Mouse (Mus musculus) midbrain, postnatal 0 days (tissue): ENCODE results near the gene Fam155a. TPM values are rescaled to one million over a fixed set of nuclear protein-coding genes. Genes with fewer than 3 reads are reported as not detected.
A peak's percentile ranks its signal among the peaks of the same experiment; 100 is the strongest.

Source experiments
- ATAC-seq: fragments of 200-750 bp; cut with Nextera tagmentation; 2 replicates; pipeline ENCODE4 v1.8.0; 2017; ENCODE audit warnings: moderate number of reproducible peaks, mild to moderate bottlenecking, moderate TSS enrichment, moderate library complexity; ENCODE audit not compliant: low FRiP score
- DNase-seq: peaks from one replicate; pipeline ENCODE4 v3.0.0-alpha.2; 2015; ENCODE audit warnings: low spot score
- H3K27ac ChIP-seq: fragments of 300-500 bp; sonication (generic); 2 replicates; pipeline ENCODE4 v1.5.1; 2014; ENCODE audit warnings: low read depth, mild to moderate bottlenecking, low read length, mixed read lengths
- H3K27me3 ChIP-seq: fragments of 300-500 bp; sonication (generic); 2 replicates; pipeline ENCODE4 v1.6.1; 2014; ENCODE audit warnings: low read length, control low read depth, mixed read lengths; ENCODE audit not compliant: insufficient read depth
- H3K36me3 ChIP-seq: fragments of 300-500 bp; sonication (generic); 2 replicates; pipeline ENCODE4 v1.6.1; 2014; ENCODE audit warnings: low read length, control low read depth, mixed read lengths; ENCODE audit not compliant: insufficient read depth
- H3K4me1 ChIP-seq: fragments of 300-500 bp; sonication (generic); 2 replicates; pipeline ENCODE4 v1.6.1; 2014; ENCODE audit warnings: mild to moderate bottlenecking, control low read depth, antibody characterized with exemption, low read length, mixed read lengths; ENCODE audit not compliant: insufficient read depth
- H3K4me2 ChIP-seq: fragments of 300-500 bp; sonication (generic); 2 replicates; pipeline ENCODE4 v1.6.1; 2014; ENCODE audit warnings: low read depth, mild to moderate bottlenecking, low read length, mixed read lengths; ENCODE audit not compliant: poor library complexity, severe bottlenecking
- H3K4me3 ChIP-seq: fragments of 300-500 bp; sonication (generic); 2 replicates; pipeline ENCODE4 v1.5.1; 2014; ENCODE audit warnings: low read depth, mild to moderate bottlenecking, low read length, moderate library complexity
- H3K9ac ChIP-seq: fragments of 300-500 bp; sonication (generic); replicated peaks from 2 replicates; pipeline ENCODE4 v1.6.1; 2014; ENCODE audit warnings: mild to moderate bottlenecking, low read length, moderate library complexity, mixed read lengths; ENCODE audit not compliant: poor library complexity, severe bottlenecking
- H3K9me3 ChIP-seq: fragments of 300-500 bp; sonication (generic); 2 replicates; pipeline ENCODE4 v1.6.1; 2016; ENCODE audit warnings: low read length, control low read depth
- CTCF ChIP-seq: IDR thresholded peaks from 2 replicates; pipeline ENCODE4 v1.5.1; 2016; ENCODE audit warnings: antibody characterized with exemption, mild to moderate bottlenecking
- WGBS: fragments of 180-500 bp; shearing (Covaris S2); extraction: QIAGEN DNeasy Blood & Tissue Kit; methylation state at CpG from one replicate; pipeline ENCODE4 v1.1.7; 2014; 5-methylcytosine and 5-hydroxymethylcytosine counted together
- polyA plus RNA-seq: library from polyadenylated mRNA; unstranded; fragments of >200 nt; fragmentation: Nextera tagmentation; extraction: Ambion mirVana; gene quantifications from 2 replicates; pipeline ENCODE4 v1.2.1, GENCODE M21; 2015
- total RNA-seq: library from RNA; depleted of rRNA; stranded (reverse); fragments of >200 nt; gene quantifications from 2 replicates; pipeline ENCODE4 v1.2.3, GENCODE M21; 2014

The Fam155a gene
- total and polyA plus RNA-seq, 2 experiments from 2014 or later, result 39.9 to 122 TPM

GRCm38 (mm10) chr8:9581836-9582235 lies 189.1 kb downstream of the Fam155a start:
- Histone ChIP-seq H3K4me1 (no peaks in the 10 kb centered on the region), H3K27me3 (no peaks in the 10 kb centered on the region), H3K36me3 (no peaks in the 10 kb centered on the region), H3K4me3 (no peak overlapping the region), H3K4me2 (no peak overlapping the region), H3K27ac (no peak overlapping the region), H3K9ac (no peak overlapping the region), H3K9me3 (no peaks in the 10 kb centered on the region)
- no peak for TF ChIP-seq CTCF
- no peak for DNase-seq
- WGBS, result 79% methylated on average over 6 of the region's 6 CpGs
- no peak for ATAC-seq

DNA sequence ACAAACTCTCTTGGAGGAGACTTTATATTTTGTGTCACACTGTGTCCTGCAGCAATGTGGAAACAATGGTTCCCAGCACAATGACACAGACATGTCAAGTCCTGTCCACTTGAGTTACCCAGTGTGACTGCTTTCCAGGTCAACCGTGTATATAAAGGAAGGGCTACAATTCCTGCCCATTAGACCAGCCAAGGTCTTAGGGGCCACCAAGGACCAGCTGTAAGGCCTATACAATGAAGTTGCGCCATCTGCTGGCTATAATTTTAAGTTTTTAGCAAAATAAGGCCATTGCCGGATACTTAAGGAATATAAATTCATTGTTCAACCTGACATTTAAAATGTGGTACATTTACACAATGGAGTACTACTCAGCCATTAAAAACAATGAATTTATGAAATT lies 190.8 kb downstream of the Fam155a start:
- Histone ChIP-seq H3K9me3 (no peaks in the 10 kb centered on the region), H3K36me3 (no peaks in the 10 kb centered on the region), H3K4me1 (no peaks in the 10 kb centered on the region), H3K27me3 (no peaks in the 10 kb centered on the region), H3K4me3 (no peak overlapping the region), H3K9ac (no peak overlapping the region), H3K27ac (no peak overlapping the region), H3K4me2 (no peak overlapping the region)
- 29% methylated on average over 3 of the region's 3 CpGs for WGBS
- peak; percentile 54 for TF ChIP-seq CTCF
- ATAC-seq, result no peak
- DNase-seq, result peak; percentile 40

DNA sequence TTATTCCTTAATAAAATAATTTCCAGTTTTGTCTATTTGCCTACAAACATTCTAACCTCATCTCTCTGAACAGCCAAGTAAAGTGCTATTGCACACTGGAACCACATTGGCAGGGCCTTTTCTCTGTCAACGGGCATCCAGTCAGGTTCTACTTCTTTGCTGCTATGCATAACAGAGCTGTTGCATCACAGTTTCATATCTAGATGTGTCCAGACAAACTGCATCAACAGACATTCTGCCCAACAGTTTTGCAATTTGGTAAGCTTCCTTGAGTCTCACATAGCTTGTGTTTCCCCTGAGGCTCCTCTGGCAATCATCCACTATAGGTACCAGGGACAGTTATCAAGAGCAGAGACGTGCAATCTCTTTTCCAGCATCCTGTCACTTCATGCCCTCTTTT lies 199.0 kb downstream of the Fam155a start:
- H3K4me3 ChIP-seq, result no peak overlapping the region
- no peaks in the 10 kb centered on the region for H3K36me3 ChIP-seq
- H3K27me3 ChIP-seq, result no peaks in the 10 kb centered on the region
- H3K4me1 ChIP-seq, result no peaks in the 10 kb centered on the region
- no peak overlapping the region for H3K27ac ChIP-seq
- TF ChIP-seq CTCF, result no peak
- ATAC-seq (no peak), DNase-seq (no peak)
- no peak overlapping the region for H3K4me2 ChIP-seq
- H3K9ac ChIP-seq, result no peak overlapping the region
- 64% methylated on average over 2 of the region's 2 CpGs for WGBS
- no peaks in the 10 kb centered on the region for H3K9me3 ChIP-seq

GRCm38 (mm10) chr8:9569516-9570170 lies 201.3 kb downstream of the Fam155a start:
- Histone ChIP-seq H3K27me3 (no peaks in the 10 kb centered on the region), H3K4me3 (no peak overlapping the region), H3K9ac (no peak overlapping the region), H3K27ac (no peak overlapping the region), H3K36me3 (no peaks in the 10 kb centered on the region), H3K4me2 (no peak overlapping the region), H3K9me3 (no peaks in the 10 kb centered on the region), H3K4me1 (no peaks in the 10 kb centered on the region)
- WGBS, result 85% methylated on average over 4 of the region's 4 CpGs
- TF ChIP-seq CTCF, result no peak
- no peak for ATAC-seq
- DNase-seq, result peak; percentile 51

DNA sequence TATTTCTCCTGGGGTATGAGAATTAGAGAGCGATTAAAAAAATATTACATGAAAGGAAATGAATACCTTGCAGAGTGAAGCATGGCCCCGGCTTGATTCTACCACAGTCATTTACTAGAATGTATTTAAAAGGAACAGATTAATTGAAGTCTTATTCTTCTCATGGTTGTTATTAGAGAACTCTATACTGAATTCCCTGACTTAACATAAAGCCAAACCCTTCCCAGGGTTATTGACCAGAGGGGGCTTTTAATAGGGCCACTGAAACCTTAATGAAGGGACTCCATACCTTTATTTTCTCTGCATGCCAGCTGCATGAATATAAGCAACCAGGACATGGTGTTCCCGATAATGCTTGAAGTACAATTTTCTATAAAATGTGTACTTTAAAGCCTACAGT lies 221.8 kb downstream of the Fam155a start:
- no peak for ATAC-seq
- H3K9ac ChIP-seq, result no peak overlapping the region
- no peak for TF ChIP-seq CTCF

GRCm38 (mm10) chr8:9547558-9547954 lies 223.4 kb downstream of the Fam155a start:
- no peak overlapping the region for H3K27ac ChIP-seq
- DNase-seq, result no peak

More for the DNA sequence above, 221.8 kb downstream of the Fam155a start:
- DNase-seq, result no peak
- H3K9me3 ChIP-seq, result no peaks in the 10 kb centered on the region
- no peaks in the 10 kb centered on the region for H3K36me3 ChIP-seq
- no peak overlapping the region for H3K4me2 ChIP-seq
- no peak overlapping the region for H3K27ac ChIP-seq
- no peak overlapping the region for H3K4me3 ChIP-seq
- peaks cover 9% of the 10 kb centered on the region; the same call in 1 of the 2 replicates for H3K4me1 ChIP-seq
- H3K27me3 ChIP-seq, result no peaks in the 10 kb centered on the region
- 78% methylated on average over 3 of the region's 3 CpGs for WGBS

More at GRCm38 (mm10) chr8:9547558-9547954, 223.4 kb downstream of the Fam155a start:
- Histone ChIP-seq H3K27me3 (no peaks in the 10 kb centered on the region), H3K9ac (no peak overlapping the region), H3K9me3 (no peaks in the 10 kb centered on the region), H3K4me3 (no peak overlapping the region), H3K4me1 (peaks cover 9% of the 10 kb centered on the region; the same call in 1 of the 2 replicates), H3K36me3 (no peaks in the 10 kb centered on the region), H3K4me2 (no peak overlapping the region)
- 23% methylated on average over 2 of the region's 2 CpGs for WGBS
- TF ChIP-seq CTCF, result no peak
- ATAC-seq, result no peak
